Mouse (Mus musculus) kidney, adult 18-20 months (tissue): Measurements from ENCODE around the gene Spen.
"Not testable (repeated sequence)": the region's sequence is repeated elsewhere in the genome, so short reads cannot be mapped to it uniquely, and the experiment has no call there.

ENCODE experiments used
- DNase-seq: peaks from one replicate; pipeline ENCODE4 v3.0.0; 2021

Spen gene

GRCm38 (mm10) chr4:141559131-141559897 is 20.9 kb upstream of the Spen start:
- peak; percentile 84 for DNase-seq

- DNase-seq, result no peak
Observed at GRCm38 (mm10) chr4:141558658-141559057, 20.3 kb upstream of the Spen start.

- DNase-seq, result not testable (repeated sequence)
Observed at GRCm38 (mm10) chr4:141556163-141556562, 17.8 kb upstream of the Spen start.

- not testable (repeated sequence) for DNase-seq
Observed at GRCm38 (mm10) chr4:141554255-141554865, 16.0 kb upstream of the Spen start.

- DNase-seq, result no peak
Observed at GRCm38 (mm10) chr4:141552484-141552883, 14.1 kb upstream of the Spen start.

- DNase-seq, result no peak
Observed at GRCm38 (mm10) chr4:141547299-141547698, 8.9 kb upstream of the Spen start.

GRCm38 (mm10) chr4:141546334-141547200 is 8.2 kb upstream of the Spen start:
- peak; percentile 87 for DNase-seq

GRCm38 (mm10) chr4:141545743-141546333 is 7.4 kb upstream of the Spen start:
- DNase-seq, result peak; percentile 97

- peak; percentile 91 for DNase-seq
Observed at GRCm38 (mm10) chr4:141545071-141545742, 6.8 kb upstream of the Spen start.

GRCm38 (mm10) chr4:141544536-141544935 is 6.1 kb upstream of the Spen start:
- DNase-seq, result no peak

- DNase-seq, result no peak
Observed at GRCm38 (mm10) chr4:141543593-141543992, 5.2 kb upstream of the Spen start.

- no peak for DNase-seq
Observed at GRCm38 (mm10) chr4:141541851-141542250, 3.5 kb upstream of the Spen start.

GRCm38 (mm10) chr4:141540844-141541243 is 2.4 kb upstream of the Spen start:
- DNase-seq, result no peak

- DNase-seq, result no peak
Observed at GRCm38 (mm10) chr4:141539213-141539767, 893 bp upstream of the Spen start.

GRCm38 (mm10) chr4:141537706-141538407 is 540 bp downstream of the Spen start:
- peak; percentile 60 for DNase-seq

- no peak for DNase-seq
Observed at GRCm38 (mm10) chr4:141537226-141537610, 1.2 kb downstream of the Spen start.

GRCm38 (mm10) chr4:141536291-141537225 is 1.8 kb downstream of the Spen start:
- peak; percentile 67 for DNase-seq

GRCm38 (mm10) chr4:141534947-141535680 is 3.3 kb downstream of the Spen start:
- peak; percentile 40 for DNase-seq

- no peak for DNase-seq
Observed at GRCm38 (mm10) chr4:141530979-141531378, 7.4 kb downstream of the Spen start.

- no peak for DNase-seq
Observed at GRCm38 (mm10) chr4:141528938-141529337, 9.5 kb downstream of the Spen start.
